Mouse (Mus musculus): ENCODE results near the gene Slc35d2.

DNA sequence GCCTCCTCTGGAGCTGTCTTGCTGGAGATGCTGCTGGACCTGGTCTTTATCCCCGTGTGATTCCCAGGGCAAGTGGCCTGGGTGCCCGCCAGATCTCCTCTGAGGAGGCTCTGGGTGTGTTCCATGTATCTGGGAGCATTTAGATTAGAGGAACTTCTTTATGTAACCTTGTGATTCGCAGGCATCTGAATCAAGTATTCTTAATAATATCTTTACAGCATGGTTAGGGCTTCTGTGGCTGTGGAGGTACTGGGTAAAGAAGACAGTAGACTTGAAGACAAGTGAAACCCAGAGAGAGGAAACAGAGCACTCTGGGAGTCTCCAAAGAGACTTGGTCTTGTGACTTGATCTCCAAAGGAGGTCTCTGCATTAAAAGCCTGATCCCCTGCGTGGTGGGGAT is 40.0 kb downstream of the Slc35d2 start, which contains the start of gene Hsd17b3:
- TF ChIP-seq CTCF (IDR thresholded peaks at IDR 0.05; ENCODE audit: low read depth, low read length) (no peak), POLR2A (IDR thresholded peaks at IDR 0.05; ENCODE audit: insufficient read depth, low read length) (no peak), EP300 (IDR thresholded peaks at IDR 0.05; ENCODE audit: insufficient read depth, low read depth, low read length) (no peak)
